In the genomic region with DNA sequence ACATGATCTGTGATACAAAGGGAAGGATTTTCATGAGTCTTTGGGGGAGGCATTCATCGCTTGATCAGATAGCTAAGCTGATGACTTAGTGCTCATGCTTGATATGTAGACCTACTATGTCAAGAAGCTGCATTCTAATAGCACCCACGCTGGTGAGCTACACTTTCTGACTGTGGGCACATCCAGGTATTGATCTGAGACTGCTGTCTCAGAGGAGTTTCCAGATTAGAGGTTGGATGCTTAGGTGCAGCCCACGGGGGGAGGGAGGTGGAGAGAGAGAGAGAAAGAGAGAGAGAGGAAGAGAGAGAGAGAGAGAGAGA, we compare ENCODE assay signal across 19 mouse cellular contexts. TPM values are rescaled to one million over a fixed set of nuclear protein-coding genes. Genes with fewer than 3 reads are reported as not detected.
DNase-seq lines count a peak whose midpoint lies in the region; ATAC-seq and TF ChIP-seq lines count a peak whose summit lies in the region.
"Had no signal": no experiment of that assay in that cellular context is flagged by ENCODE, and none has a peak within 500 bp of the region (broad histone marks: within the 10 kb centered on the region; RNA-seq: fewer than 3 reads in every experiment).

No protein-coding gene starts in this region.

- TF ChIP-seq POLR2A in MEL (IDR thresholded peaks at IDR 0.05; ENCODE audit: control insufficient read depth in 1 of 2, insufficient read depth in 1 of 2, low read depth in 1 of 2, low read length in 2 of 2, poor library complexity in 1 of 2) = no peak

- H3K36me3 ChIP-seq in hindbrain, embryonic 11.5 days (ENCODE audit: control insufficient read depth, insufficient read depth, low read length) = no peaks in the 10 kb centered on the region
- no peaks in the 10 kb centered on the region for H3K36me3 ChIP-seq in hindbrain, embryonic 10.5 days
- H3K36me3 ChIP-seq in MEL (ENCODE audit: control insufficient read depth in 1 of 2, insufficient read depth in 2 of 2, low read length in 2 of 2) = no peaks in the 10 kb centered on the region
- no peaks in the 10 kb centered on the region for H3K36me3 ChIP-seq in hindbrain, embryonic 12.5 days
- H3K36me3 ChIP-seq in midbrain, embryonic 13.5 days = no peaks in the 10 kb centered on the region
- H3K36me3 ChIP-seq: heart, embryonic 10.5 days; liver, embryonic 12.5 days had no signal

- TF ChIP-seq CTCF in MEL (IDR thresholded peaks at IDR 0.05 in 2 of 3, conservative IDR thresholded peaks at IDR 0.05 in 1 of 3; ENCODE audit: control insufficient read depth in 1 of 3, insufficient read depth in 1 of 3, low read depth in 2 of 3, low read length in 3 of 3, poor library complexity in 1 of 3, severe bottlenecking in 1 of 3) = no peak

- no peak overlapping the region for H3K4me2 ChIP-seq in hindbrain, embryonic 11.5 days (replicated peaks; ENCODE audit: low read depth, low read length)
- no peak overlapping the region for H3K4me2 ChIP-seq in hindbrain, embryonic 12.5 days (replicated peaks)
- no peak overlapping the region for H3K4me2 ChIP-seq in midbrain, embryonic 13.5 days (replicated peaks)
- H3K4me2 ChIP-seq: liver, embryonic 12.5 days had no signal

- no peak overlapping the region for H3K4me3 ChIP-seq in hindbrain, embryonic 11.5 days (ENCODE audit: low read depth, low read length)
- H3K4me3 ChIP-seq in hindbrain, embryonic 10.5 days = no peak overlapping the region
- H3K4me3 ChIP-seq in MEL (ENCODE audit: control insufficient read depth in 1 of 2, insufficient read depth in 1 of 2, low read depth in 2 of 2, low read length in 2 of 2) = no peak overlapping the region
- H3K4me3 ChIP-seq in hindbrain, embryonic 12.5 days = no peak overlapping the region
- no peak overlapping the region for H3K4me3 ChIP-seq in midbrain, embryonic 13.5 days (replicated peaks)
- H3K4me3 ChIP-seq: heart, embryonic 10.5 days; liver, embryonic 12.5 days had no signal

- no peak overlapping the region for H3K27ac ChIP-seq in hindbrain, embryonic 11.5 days (ENCODE audit: low read depth, low read length)
- no peak overlapping the region for H3K27ac ChIP-seq in hindbrain, embryonic 10.5 days
- H3K27ac ChIP-seq in MEL (ENCODE audit: control insufficient read depth, low read depth, low read length) = no peak overlapping the region
- H3K27ac ChIP-seq in hindbrain, embryonic 12.5 days = no peak overlapping the region
- H3K27ac ChIP-seq in midbrain, embryonic 13.5 days = no peak overlapping the region
- H3K27ac ChIP-seq: heart, embryonic 10.5 days; liver, embryonic 12.5 days had no signal

- TF ChIP-seq RAD21 in MEL (IDR thresholded peaks at IDR 0.05; ENCODE audit: low read depth, low read length) = no peak

- no peak for TF ChIP-seq EP300 in MEL (IDR thresholded peaks at IDR 0.05; ENCODE audit: low read depth in 1 of 2, low read length in 2 of 2)

- no peaks in the 10 kb centered on the region for H3K4me1 ChIP-seq in hindbrain, embryonic 11.5 days (replicated peaks; ENCODE audit: control insufficient read depth, insufficient read depth, low read length)
- no peaks in the 10 kb centered on the region for H3K4me1 ChIP-seq in hindbrain, embryonic 10.5 days (replicated peaks)
- H3K4me1 ChIP-seq in MEL (ENCODE audit: control insufficient read depth in 1 of 2, insufficient read depth in 2 of 2, low read length in 2 of 2) = no peaks in the 10 kb centered on the region
- H3K4me1 ChIP-seq in hindbrain, embryonic 12.5 days = no peaks in the 10 kb centered on the region
- no peaks in the 10 kb centered on the region for H3K4me1 ChIP-seq in midbrain, embryonic 13.5 days (replicated peaks)
- H3K4me1 ChIP-seq: heart, embryonic 10.5 days; liver, embryonic 12.5 days had no signal

- no peaks in the 10 kb centered on the region for H3K9me3 ChIP-seq in hindbrain, embryonic 11.5 days (ENCODE audit: control insufficient read depth, low read length)
- no peaks in the 10 kb centered on the region for H3K9me3 ChIP-seq in hindbrain, embryonic 10.5 days
- H3K9me3 ChIP-seq in MEL (replicated peaks; ENCODE audit: insufficient read depth, low read length) = no peaks in the 10 kb centered on the region
- H3K9me3 ChIP-seq in hindbrain, embryonic 12.5 days (replicated peaks) = no peaks in the 10 kb centered on the region
- H3K9me3 ChIP-seq in midbrain, embryonic 13.5 days = no peaks in the 10 kb centered on the region
- H3K9me3 ChIP-seq: heart, embryonic 10.5 days; liver, embryonic 12.5 days had no signal

- H3K9ac ChIP-seq in hindbrain, embryonic 11.5 days (ENCODE audit: low read depth, low read length) = no peak overlapping the region
- no peak overlapping the region for H3K9ac ChIP-seq in MEL (ENCODE audit: control insufficient read depth, low read depth, low read length, poor library complexity, severe bottlenecking)
- H3K9ac ChIP-seq in hindbrain, embryonic 12.5 days = no peak overlapping the region
- H3K9ac ChIP-seq in midbrain, embryonic 13.5 days (replicated peaks) = no peak overlapping the region
- H3K9ac ChIP-seq: liver, embryonic 12.5 days had no signal

- DNase-seq in hindbrain, embryonic 11.5 days (ENCODE audit: low spot score) = no peak
- no peak for DNase-seq in hindbrain, embryonic 10.5 days (ENCODE audit: low spot score)
- no peak for DNase-seq in MEL (ENCODE audit: low read depth, low spot score)
- no peak for DNase-seq in embryo, embryonic 10.5 days (ENCODE audit: low spot score)
- no peak for DNase-seq in urinary bladder, adult 18-20 months (ENCODE audit: low spot score in 2 of 2)
- no peak for DNase-seq in spleen, postnatal 4 days (ENCODE audit: low spot score in 2 of 2)

- no peaks in the 10 kb centered on the region for H3K79me2 ChIP-seq in MEL (ENCODE audit: control insufficient read depth, insufficient read depth, low read length, poor library complexity)

- peak; percentile 71 for ATAC-seq in hindbrain, embryonic 11.5 days (ENCODE audit: low FRiP score)
- peak; percentile 52 for ATAC-seq in hindbrain, embryonic 12.5 days (ENCODE audit: low FRiP score)
- peak; percentile 68 for ATAC-seq in midbrain, embryonic 13.5 days
- ATAC-seq: liver, embryonic 12.5 days had no signal

- H3K27me3 ChIP-seq in hindbrain, embryonic 11.5 days (ENCODE audit: control insufficient read depth, insufficient read depth, low read length) = no peaks in the 10 kb centered on the region
- H3K27me3 ChIP-seq in hindbrain, embryonic 10.5 days (ENCODE audit: insufficient read depth, poor library complexity, severe bottlenecking) = peaks cover 6% of the 10 kb centered on the region; the same call in 1 of the 2 replicates
- no peaks in the 10 kb centered on the region; a peak in 1 of 4 replicates for H3K27me3 ChIP-seq in MEL (ENCODE audit: control insufficient read depth in 1 of 2, insufficient read depth in 2 of 2, low read length in 2 of 2)
- H3K27me3 ChIP-seq in hindbrain, embryonic 12.5 days = peaks cover 7% of the 10 kb centered on the region; the same call in 1 of the 2 replicates
- peaks cover 4% of the 10 kb centered on the region for H3K27me3 ChIP-seq in midbrain, embryonic 13.5 days

- 38% methylated on average over 3 of the region's 3 CpGs for WGBS in hindbrain, embryonic 11.5 days
- WGBS in hindbrain, embryonic 10.5 days = 26% methylated on average over 3 of the region's 3 CpGs
- 40% methylated on average over 3 of the region's 3 CpGs for WGBS in hindbrain, embryonic 12.5 days
- WGBS in midbrain, embryonic 13.5 days = 31% methylated on average over 3 of the region's 3 CpGs

RNA-seq across cellular contexts. Expression of a gene that starts 3.1 kb away (rescaled TPM):
- not detected in 2 replicates for polyA plus RNA-seq in hindbrain, embryonic 11.5 days (2014; fragmentation: Nextera tagmentation; extraction: Ambion mirVana)
- polyA plus RNA-seq in hindbrain, embryonic 10.5 days (2016; fragmentation: Nextera tagmentation; extraction: Ambion mirVana) = not detected in 2 replicates
- total RNA-seq in MEL (2012; rRNA removed) = not detected in 2 replicates
- polyA plus RNA-seq in MEL (2012; ENCODE audit: insufficient read depth in 1 of 2, insufficient read length in 2 of 2, low read depth in 1 of 2, low replicate concordance in 2 of 2, missing spikeins in 1 of 2) = not detected
- polyA plus RNA-seq in hindbrain, embryonic 12.5 days (2016; fragmentation: Nextera tagmentation; extraction: Ambion mirVana) = not detected in 2 replicates
- not detected in 2 replicates for polyA plus RNA-seq in midbrain, embryonic 13.5 days (2015; fragmentation: Nextera tagmentation; extraction: Ambion mirVana)
- total RNA-seq: adrenal gland, adult 18-20 months; gastrocnemius, postnatal 25 days; heart, postnatal 14 days; layer of hippocampus, postnatal 25 days; left cerebral cortex, postnatal 36 days; neutrophil, adult 5-6 weeks had no signal
- polyA plus RNA-seq: heart, embryonic 10.5 days; liver, embryonic 12.5 days; lung, embryonic 16.5 days; urinary bladder, adult 2 months had no signal

RNA-seq across cellular contexts. Expression of a gene that starts 9.0 kb away (rescaled TPM):
- not detected in 2 replicates for polyA plus RNA-seq in hindbrain, embryonic 11.5 days (2014; fragmentation: Nextera tagmentation; extraction: Ambion mirVana)
- not detected in 2 replicates for polyA plus RNA-seq in hindbrain, embryonic 10.5 days (2016; fragmentation: Nextera tagmentation; extraction: Ambion mirVana)
- total RNA-seq in MEL (2012; rRNA removed) = not detected in 2 replicates
- not detected for polyA plus RNA-seq in MEL (2012; ENCODE audit: insufficient read depth in 1 of 2, insufficient read length in 2 of 2, low read depth in 1 of 2, low replicate concordance in 2 of 2, missing spikeins in 1 of 2)
- polyA plus RNA-seq in hindbrain, embryonic 12.5 days (2016; fragmentation: Nextera tagmentation; extraction: Ambion mirVana) = not detected in 2 replicates
- polyA plus RNA-seq in midbrain, embryonic 13.5 days (2015; fragmentation: Nextera tagmentation; extraction: Ambion mirVana) = not detected in 2 replicates
- total RNA-seq: adrenal gland, adult 18-20 months; gastrocnemius, postnatal 25 days; heart, postnatal 14 days; layer of hippocampus, postnatal 25 days; left cerebral cortex, postnatal 36 days; neutrophil, adult 5-6 weeks had no signal
- polyA plus RNA-seq: embryonic facial prominence, embryonic 14.5 days; heart, embryonic 10.5 days; liver, embryonic 12.5 days; lung, embryonic 16.5 days; urinary bladder, adult 2 months had no signal

RNA-seq across cellular contexts. Expression of a gene that starts 10.2 kb away (rescaled TPM):
- not detected in 2 replicates for polyA plus RNA-seq in hindbrain, embryonic 11.5 days (2014; fragmentation: Nextera tagmentation; extraction: Ambion mirVana)
- polyA plus RNA-seq in hindbrain, embryonic 10.5 days (2016; fragmentation: Nextera tagmentation; extraction: Ambion mirVana) = not detected in 2 replicates
- not detected in 2 replicates for total RNA-seq in MEL (2012; rRNA removed)
- not detected for polyA plus RNA-seq in MEL (2012; ENCODE audit: insufficient read depth in 1 of 2, insufficient read length in 2 of 2, low read depth in 1 of 2, low replicate concordance in 2 of 2, missing spikeins in 1 of 2)
- not detected in 2 replicates for polyA plus RNA-seq in hindbrain, embryonic 12.5 days (2016; fragmentation: Nextera tagmentation; extraction: Ambion mirVana)
- polyA plus RNA-seq in midbrain, embryonic 13.5 days (2015; fragmentation: Nextera tagmentation; extraction: Ambion mirVana) = not detected in 2 replicates
- total RNA-seq: gastrocnemius, postnatal 25 days; layer of hippocampus, postnatal 25 days; left cerebral cortex, postnatal 36 days; neutrophil, adult 5-6 weeks had no signal
- polyA plus RNA-seq: embryonic facial prominence, embryonic 14.5 days; heart, embryonic 10.5 days; liver, embryonic 12.5 days had no signal

RNA-seq across cellular contexts. Expression of a gene that starts 16.1 kb away (rescaled TPM):
- not detected in 2 replicates for polyA plus RNA-seq in hindbrain, embryonic 11.5 days (2014; fragmentation: Nextera tagmentation; extraction: Ambion mirVana)
- not detected in 2 replicates for polyA plus RNA-seq in hindbrain, embryonic 10.5 days (2016; fragmentation: Nextera tagmentation; extraction: Ambion mirVana)
- total RNA-seq in MEL (2012; rRNA removed) = not detected in 2 replicates
- not detected for polyA plus RNA-seq in MEL (2012; ENCODE audit: insufficient read depth in 1 of 2, insufficient read length in 2 of 2, low read depth in 1 of 2, low replicate concordance in 2 of 2, missing spikeins in 1 of 2)
- not detected in 2 replicates for polyA plus RNA-seq in hindbrain, embryonic 12.5 days (2016; fragmentation: Nextera tagmentation; extraction: Ambion mirVana)
- polyA plus RNA-seq in midbrain, embryonic 13.5 days (2015; fragmentation: Nextera tagmentation; extraction: Ambion mirVana) = not detected in 2 replicates
- total RNA-seq: adrenal gland, adult 18-20 months; gastrocnemius, postnatal 25 days; heart, postnatal 14 days; layer of hippocampus, postnatal 25 days; left cerebral cortex, postnatal 36 days; neutrophil, adult 5-6 weeks had no signal
- polyA plus RNA-seq: heart, embryonic 10.5 days; liver, embryonic 12.5 days; lung, embryonic 16.5 days; urinary bladder, adult 2 months had no signal

RNA-seq across cellular contexts. Expression of a gene that starts 33.3 kb away (rescaled TPM):
- not detected in 2 replicates for polyA plus RNA-seq in hindbrain, embryonic 11.5 days (2014; fragmentation: Nextera tagmentation; extraction: Ambion mirVana)
- polyA plus RNA-seq in hindbrain, embryonic 10.5 days (2016; fragmentation: Nextera tagmentation; extraction: Ambion mirVana) = not detected in 2 replicates
- total RNA-seq in MEL (2012; rRNA removed) = not detected in 2 replicates
- polyA plus RNA-seq in MEL (2012; ENCODE audit: insufficient read depth in 1 of 2, insufficient read length in 2 of 2, low read depth in 1 of 2, low replicate concordance in 2 of 2, missing spikeins in 1 of 2) = not detected
- not detected in 2 replicates for polyA plus RNA-seq in hindbrain, embryonic 12.5 days (2016; fragmentation: Nextera tagmentation; extraction: Ambion mirVana)
- polyA plus RNA-seq in midbrain, embryonic 13.5 days (2015; fragmentation: Nextera tagmentation; extraction: Ambion mirVana) = not detected in 2 replicates
- total RNA-seq: adrenal gland, adult 18-20 months; gastrocnemius, postnatal 25 days; heart, postnatal 14 days; layer of hippocampus, postnatal 25 days; left cerebral cortex, postnatal 36 days; neutrophil, adult 5-6 weeks had no signal
- polyA plus RNA-seq: embryonic facial prominence, embryonic 14.5 days; heart, embryonic 10.5 days; liver, embryonic 12.5 days; lung, embryonic 16.5 days; urinary bladder, adult 2 months had no signal
